Mouse (Mus musculus) heart, postnatal 14 days (tissue): Measurements from ENCODE around the gene Wrb. TPM values are rescaled to one million over a fixed set of nuclear protein-coding genes. Genes with fewer than 3 reads are reported as not detected.

Experiments
- total RNA-seq, 2 experiments: library from RNA; stranded (reverse); gene quantifications; 2 replicates each; pipeline ENCODE4 v1.2.3; 2021

The Wrb gene
- total RNA-seq, 2 experiments from 2014 or later: 12.6 to 14.4 TPM

Other genes starting within 250 kb of the Wrb start
- gene Psmg1, start 154.4 kb upstream of the Wrb start, total RNA-seq: 10 to 100 TPM; 21.5 to 24.4 TPM
- gene Brwd1, start 62.9 kb upstream of the Wrb start, total RNA-seq: 10 to 100 TPM; 93.1 to 93.7 TPM
- gene Hmgn1, start 17.7 kb upstream of the Wrb start, total RNA-seq: 10 to 100 TPM; 51.1 to 53.5 TPM
- gene Lca5l, start 46.9 kb downstream of the Wrb start, total RNA-seq: under 1 TPM; 0.71 to 0.91 TPM
- 100 to 1,000 TPM; 569 to 662 TPM for gene Sh3bgr, start 55.0 kb downstream of the Wrb start, total RNA-seq
- under 1 TPM in 1 of 2 experiments, not detected in 1; 0.10 TPM for gene B3galt5, start 90.4 kb downstream of the Wrb start, total RNA-seq